Mouse (Mus musculus) thymus, adult 2 months (tissue): ENCODE results near the gene Mthfsd. TPM values are rescaled to one million over a fixed set of nuclear protein-coding genes. Genes with fewer than 3 reads are reported as not detected.
"Not testable (repeated sequence)": the region's sequence is repeated elsewhere in the genome, so short reads cannot be mapped to it uniquely, and the experiment has no call there.

ENCODE experiments used
- DNase-seq: peaks from one replicate; pipeline ENCODE4 v3.0.0; 2021
- H3K27ac ChIP-seq: fragments of 200-500 bp; 2 replicates; pipeline ENCODE4 v1.5.1; 2012; ENCODE audit warnings: low read length, control low read depth; ENCODE audit not compliant: control insufficient read depth, insufficient read depth
- H3K27me3 ChIP-seq: fragments of 200-500 bp; 2 replicates; pipeline ENCODE4 v1.6.1; 2012; ENCODE audit warnings: mild to moderate bottlenecking, low read length, moderate library complexity, mixed read lengths; ENCODE audit not compliant: control insufficient read depth, insufficient read depth
- H3K36me3 ChIP-seq: fragments of 200-500 bp; 2 replicates; pipeline ENCODE4 v1.6.1; 2012; ENCODE audit warnings: mild to moderate bottlenecking, low read length, moderate library complexity; ENCODE audit not compliant: control insufficient read depth, insufficient read depth
- H3K4me1 ChIP-seq: fragments of 200-500 bp; replicated peaks from 2 replicates; pipeline ENCODE4 v1.6.1; 2012; ENCODE audit warnings: low read length; ENCODE audit not compliant: control insufficient read depth, insufficient read depth
- H3K4me3 ChIP-seq: fragments of 200-500 bp; 2 replicates; pipeline ENCODE4 v1.5.1; 2012; ENCODE audit warnings: mild to moderate bottlenecking, low read length, control low read depth, moderate library complexity; ENCODE audit not compliant: control insufficient read depth, insufficient read depth
- CTCF ChIP-seq: fragments of 200-500 bp; IDR thresholded peaks from 2 replicates; pipeline ENCODE4 v1.5.1; 2012; ENCODE audit warnings: mild to moderate bottlenecking, control low read depth, low read length, moderate library complexity, borderline replicate concordance; ENCODE audit not compliant: control insufficient read depth, poor library complexity, insufficient read depth; ENCODE audit errors: extremely low read depth
- POLR2A ChIP-seq: fragments of 200-500 bp; IDR thresholded peaks from 2 replicates; pipeline ENCODE4 v1.6.1; 2012; ENCODE audit warnings: mild to moderate bottlenecking, low read length, control low read depth, moderate library complexity; ENCODE audit not compliant: control insufficient read depth, poor library complexity, insufficient read depth; ENCODE audit errors: extremely low read depth
- WGBS: fragments of 180-500 bp; shearing (Covaris S2); methylation state at CpG from one replicate; pipeline ENCODE4 v1.1.7; 2018; 5-methylcytosine and 5-hydroxymethylcytosine counted together
- polyA plus RNA-seq: library from polyadenylated mRNA; depleted of rRNA; stranded (reverse); fragments of >200 nt; gene quantifications from 2 replicates; pipeline ENCODE4 v1.2.3, GENCODE M21; 2012; rRNA removed

The Mthfsd gene
- 60.8 and 69.4 TPM in 2 replicates for polyA plus RNA-seq

GRCm38 (mm10) chr8:121107668-121108656, at the start of gene Mthfsd:
TSS of gene Mthfsd (minus strand) at chr8:121108392.
- H3K4me3 ChIP-seq, result peak within 1 kb of the TSS; percentile 69
- TF ChIP-seq POLR2A (peak; percentile 75; the same call in 1 of the 2 replicates), CTCF (no peak)
- no peaks in the 10 kb centered on the region; the same call in 1 of the 2 replicates for H3K27me3 ChIP-seq
- H3K27ac ChIP-seq, result no peak within 1 kb of the TSS
- H3K36me3 ChIP-seq, result no peaks in the 10 kb centered on the region
- DNase-seq, result peak; percentile 98
- 2% methylated on average over 75 of the region's 75 CpGs for WGBS
- H3K4me1 ChIP-seq, result peaks cover 6% of the 10 kb centered on the region; the same call in 1 of the 2 replicates

GRCm38 (mm10) chr8:121156990-121157491, 48.8 kb upstream of the Mthfsd start:
- TF ChIP-seq CTCF (no peak), POLR2A (no peak)
- no peaks in the 10 kb centered on the region for H3K36me3 ChIP-seq
- H3K27ac ChIP-seq, result no peak overlapping the region
- DNase-seq, result no peak
- H3K4me3 ChIP-seq, result no peak overlapping the region
- H3K27me3 ChIP-seq, result no peaks in the 10 kb centered on the region
- H3K4me1 ChIP-seq, result no peaks in the 10 kb centered on the region
- WGBS, result 13% methylated on average over 7 of the region's 7 CpGs

GRCm38 (mm10) chr8:121152394-121152793, 44.2 kb upstream of the Mthfsd start:
- no peaks in the 10 kb centered on the region for H3K27me3 ChIP-seq
- H3K4me3 ChIP-seq, result no peak overlapping the region

GRCm38 (mm10) chr8:121148573-121149083, 40.4 kb upstream of the Mthfsd start:
- H3K27me3 ChIP-seq, result no peaks in the 10 kb centered on the region
- TF ChIP-seq POLR2A, result no peak
- no peak for TF ChIP-seq CTCF
- WGBS, result 30% methylated on average over 8 of the region's 8 CpGs

More at GRCm38 (mm10) chr8:121152394-121152793, 44.2 kb upstream of the Mthfsd start:
- H3K36me3 ChIP-seq, result no peaks in the 10 kb centered on the region
- H3K4me1 ChIP-seq, result no peaks in the 10 kb centered on the region
- no peak overlapping the region for H3K27ac ChIP-seq
- 81% methylated on average over 12 of the region's 12 CpGs for WGBS
- TF ChIP-seq POLR2A (no peak), CTCF (no peak)
- DNase-seq, result no peak

GRCm38 (mm10) chr8:121145457-121146134, 37.4 kb upstream of the Mthfsd start:
- H3K27ac ChIP-seq, H3K4me1 ChIP-seq, H3K4me3 ChIP-seq, H3K36me3 ChIP-seq, DNase-seq, H3K27me3 ChIP-seq: not testable (repeated sequence)
- 49% methylated on average over 5 of the region's 6 CpGs for WGBS

More at GRCm38 (mm10) chr8:121148573-121149083, 40.4 kb upstream of the Mthfsd start:
- Histone ChIP-seq H3K4me1 (no peaks in the 10 kb centered on the region), H3K36me3 (no peaks in the 10 kb centered on the region), H3K27ac (no peak overlapping the region), H3K4me3 (no peak overlapping the region)
- no peak for DNase-seq

- Histone ChIP-seq H3K27ac (no peak overlapping the region), H3K36me3 (no peaks in the 10 kb centered on the region), H3K4me1 (no peaks in the 10 kb centered on the region), H3K27me3 (no peaks in the 10 kb centered on the region), H3K4me3 (no peak overlapping the region)
- no peak for DNase-seq
- 94% methylated on average over 6 of the region's 6 CpGs for WGBS
- TF ChIP-seq POLR2A, result no peak
- TF ChIP-seq CTCF, result no peak
These were observed 28.7 kb upstream of the Mthfsd start for GRCm38 (mm10) chr8:121136856-121137255.
